Mouse (Mus musculus): ENCODE measurements around the gene Colgalt2. TPM values are rescaled to one million over a fixed set of nuclear protein-coding genes. Genes with fewer than 3 reads are reported as not detected.
"Not testable (repeated sequence)": the region's sequence is repeated elsewhere in the genome, so short reads cannot be mapped to it uniquely, and the experiment has no call there.

The Colgalt2 gene
- polyA plus RNA-seq, 1 experiment, result 1.1 TPM

DNA sequence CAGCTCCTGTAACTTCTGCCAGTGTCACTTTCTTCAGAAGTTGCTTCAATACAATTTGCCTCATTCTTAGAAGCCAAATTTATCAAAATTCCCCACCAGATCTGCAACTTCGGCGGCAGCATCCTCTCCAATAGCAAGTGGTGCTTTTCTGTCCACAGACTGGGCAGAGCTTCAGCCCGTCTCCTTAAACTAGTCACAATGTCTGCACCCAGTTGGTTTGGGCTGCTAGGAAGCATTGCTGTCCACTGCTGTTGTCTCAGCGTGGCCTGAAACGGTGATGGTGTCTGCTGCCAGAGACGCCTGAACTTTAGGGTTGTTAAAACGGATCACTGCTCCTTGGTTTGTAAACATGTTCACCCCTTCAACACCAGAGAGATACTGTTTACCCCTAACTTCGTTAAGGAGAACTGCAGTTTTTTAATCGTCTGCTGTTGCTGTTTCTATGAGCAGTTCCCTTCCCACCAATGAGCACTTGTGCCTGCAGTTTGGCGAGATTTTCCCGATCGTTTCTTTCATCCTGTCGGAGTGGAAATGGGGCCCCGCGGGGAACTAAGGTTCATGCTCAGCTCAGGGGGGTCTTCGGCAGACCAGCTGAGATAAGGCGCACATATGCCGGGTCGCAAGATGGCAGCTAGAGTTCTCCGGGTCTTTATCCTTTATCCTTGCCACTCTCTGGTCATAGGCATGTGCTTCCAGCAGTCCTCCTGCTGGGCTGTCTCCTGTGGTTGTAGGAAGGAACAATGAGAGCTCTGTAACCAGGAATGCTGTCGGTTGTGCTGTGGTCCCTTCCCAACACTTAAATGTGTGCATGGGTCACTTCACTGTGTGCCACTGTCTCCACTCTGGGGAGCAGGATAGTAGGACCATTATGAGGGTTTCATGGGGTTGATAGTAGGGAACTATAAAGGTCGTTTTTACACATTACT, 7.7 kb downstream of the Colgalt2 start:
- no peak overlapping the region for H3K27ac ChIP-seq (replicated peaks; ENCODE audit: low read depth, low read length)
- no peak overlapping the region for H3K4me3 ChIP-seq (ENCODE audit: insufficient read depth, low read depth, low read length)
- H3K4me1 ChIP-seq (ENCODE audit: control insufficient read depth, insufficient read depth, insufficient read length, low read length), result no peaks in the 10 kb centered on the region

DNA sequence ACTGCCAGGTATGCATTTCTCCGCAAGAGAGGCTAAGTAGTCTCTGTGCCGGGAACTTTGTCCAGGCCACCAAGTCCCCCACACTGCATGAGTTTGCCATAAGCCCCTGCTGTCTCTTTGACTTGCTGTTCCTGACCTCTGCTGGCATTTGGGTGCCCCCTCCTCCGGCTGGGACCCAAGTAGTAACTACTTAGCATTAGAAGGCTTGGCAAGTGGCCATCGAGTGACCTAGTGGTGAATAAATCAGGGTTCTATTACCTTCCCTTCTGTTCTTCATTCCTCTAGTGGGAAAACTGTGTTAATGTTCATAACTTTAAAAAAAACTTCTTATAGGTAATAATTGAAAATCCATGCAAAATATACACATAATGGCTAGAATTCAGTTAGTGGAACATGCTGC, 9.7 kb downstream of the Colgalt2 start:
- H3K4me1 ChIP-seq (ENCODE audit: control insufficient read depth, insufficient read depth, insufficient read length, low read length), result no peaks in the 10 kb centered on the region
- H3K27ac ChIP-seq (replicated peaks; ENCODE audit: low read depth, low read length), result no peak overlapping the region
- H3K4me3 ChIP-seq (ENCODE audit: insufficient read depth, low read depth, low read length), result no peak overlapping the region

DNA sequence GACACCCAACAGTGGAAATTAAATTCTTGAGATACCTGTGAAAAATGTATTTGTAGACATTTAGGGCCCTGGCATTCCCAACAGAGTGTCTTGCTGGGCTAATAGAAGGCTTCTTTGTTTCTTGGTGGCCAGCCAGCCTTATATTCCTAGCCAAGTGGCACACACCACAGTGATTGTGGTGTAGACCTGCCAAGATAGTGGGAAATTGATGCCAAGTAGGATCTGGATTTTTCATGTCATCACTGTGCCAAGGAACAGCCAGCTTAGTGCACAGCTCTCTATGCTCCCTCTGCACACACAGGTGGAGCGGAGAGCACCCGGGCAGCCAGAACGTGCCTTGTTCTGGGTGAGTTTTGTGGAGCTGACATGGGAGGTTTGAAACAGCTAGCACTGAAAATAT, 11.0 kb downstream of the Colgalt2 start:
- H3K4me1 ChIP-seq (ENCODE audit: control insufficient read depth, insufficient read depth, insufficient read length, low read length), result no peaks in the 10 kb centered on the region
- H3K27ac ChIP-seq (replicated peaks; ENCODE audit: low read depth, low read length), result no peak overlapping the region
- H3K4me3 ChIP-seq (ENCODE audit: insufficient read depth, low read depth, low read length), result no peak overlapping the region

DNA sequence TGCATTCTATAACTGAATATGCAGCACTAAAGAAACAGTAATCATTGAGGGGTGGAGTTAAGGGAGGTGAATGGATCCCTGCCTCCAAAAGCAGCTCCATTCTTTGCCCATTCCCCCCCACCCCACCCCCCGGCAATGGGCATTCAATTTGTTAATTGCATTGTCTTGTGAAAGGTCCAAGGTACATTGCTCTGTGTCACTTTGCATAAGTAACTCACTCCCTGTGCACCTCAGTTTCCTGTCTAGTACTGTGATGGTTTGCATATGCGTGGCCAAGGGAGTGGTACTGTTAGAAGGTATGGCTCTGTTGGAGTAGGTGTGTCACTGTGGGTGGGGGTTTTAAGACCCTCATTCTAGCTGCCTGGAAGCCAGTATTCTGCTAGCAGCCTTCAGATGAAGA, 13.5 kb downstream of the Colgalt2 start:
- Histone ChIP-seq H3K27ac (replicated peaks; ENCODE audit: low read depth, low read length) (no peak overlapping the region), H3K4me3 (ENCODE audit: insufficient read depth, low read depth, low read length) (no peak overlapping the region), H3K4me1 (ENCODE audit: control insufficient read depth, insufficient read depth, insufficient read length, low read length) (no peaks in the 10 kb centered on the region; the same call in 1 of the 2 replicates)

DNA sequence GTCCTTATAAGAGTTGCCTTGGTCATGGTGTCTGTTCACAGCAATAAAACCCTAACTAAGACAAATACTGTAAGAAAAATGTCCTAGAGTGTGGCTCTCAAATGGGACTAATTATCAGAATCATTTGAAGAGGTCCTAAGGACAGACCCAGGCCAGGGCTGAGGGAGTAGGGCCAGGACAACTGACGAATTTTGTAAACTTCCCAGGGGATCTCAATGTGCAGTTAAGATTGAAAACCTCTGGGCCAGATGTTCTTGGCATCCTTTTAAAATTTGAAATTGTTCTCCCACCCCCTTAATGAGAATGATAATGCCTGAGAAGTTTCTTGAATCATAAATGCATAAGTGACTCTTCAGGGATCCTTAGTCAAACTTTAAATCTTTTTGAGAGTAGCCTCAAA, 14.3 kb downstream of the Colgalt2 start:
- H3K27ac ChIP-seq (replicated peaks; ENCODE audit: low read depth, low read length), result no peak overlapping the region
- no peak overlapping the region for H3K4me3 ChIP-seq (ENCODE audit: insufficient read depth, low read depth, low read length)
- H3K4me1 ChIP-seq (ENCODE audit: control insufficient read depth, insufficient read depth, insufficient read length, low read length), result no peaks in the 10 kb centered on the region; the same call in 1 of the 2 replicates

DNA sequence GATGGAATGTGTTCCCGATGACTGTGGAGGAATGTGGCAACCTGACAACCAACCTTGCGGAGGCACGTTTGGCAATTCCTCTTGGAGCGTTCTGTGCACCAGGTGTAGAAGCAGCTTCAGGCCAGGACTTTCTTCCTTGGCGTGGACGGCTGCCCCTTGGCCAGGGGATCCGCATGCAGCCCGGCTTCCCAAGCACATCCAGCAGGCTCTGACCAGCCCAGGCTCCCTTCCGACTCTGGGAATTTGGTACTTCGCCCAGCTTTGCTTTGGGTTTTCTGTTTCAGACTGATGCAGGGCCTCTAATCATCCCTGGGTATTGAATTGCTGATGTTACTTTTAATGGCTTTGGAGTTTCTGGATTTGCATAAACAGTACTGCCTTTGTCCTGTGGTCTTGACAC, 14.8 kb downstream of the Colgalt2 start:
- Histone ChIP-seq H3K27ac (replicated peaks; ENCODE audit: low read depth, low read length) (no peak overlapping the region), H3K4me1 (ENCODE audit: control insufficient read depth, insufficient read depth, insufficient read length, low read length) (no peaks in the 10 kb centered on the region; the same call in 1 of the 2 replicates), H3K4me3 (ENCODE audit: insufficient read depth, low read depth, low read length) (no peak overlapping the region)

DNA sequence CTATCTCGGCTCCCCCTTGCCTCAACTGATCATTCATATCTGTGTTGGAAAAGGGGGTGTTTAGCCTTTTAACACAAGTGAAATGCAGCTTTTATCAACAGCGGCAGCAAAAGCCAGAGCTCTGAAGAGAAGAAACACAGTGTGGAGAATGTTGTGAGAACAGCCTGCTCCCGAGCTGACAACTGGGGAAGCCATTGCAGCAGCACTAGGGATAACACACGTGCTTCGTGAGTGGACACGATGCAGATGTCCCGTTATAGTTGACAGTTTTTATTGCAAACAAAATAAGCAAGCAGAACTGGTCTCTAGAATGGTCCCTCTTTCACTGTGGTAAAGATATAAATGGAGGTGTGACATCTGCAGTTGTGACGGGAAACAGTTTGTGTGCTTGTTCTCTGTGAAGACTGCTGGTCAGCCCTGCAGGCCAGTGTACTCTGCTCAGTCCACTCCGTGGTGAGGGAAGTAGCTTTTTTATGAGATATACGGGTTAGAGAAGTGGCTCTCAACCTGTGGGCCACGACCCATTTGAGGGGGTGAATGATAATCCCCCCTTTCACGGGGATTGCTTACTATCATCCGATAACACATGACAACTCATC, 16.8 kb downstream of the Colgalt2 start:
- Histone ChIP-seq H3K4me1 (ENCODE audit: control insufficient read depth, insufficient read depth, insufficient read length, low read length) (peaks cover 3% of the 10 kb centered on the region), H3K27ac (replicated peaks; ENCODE audit: low read depth, low read length) (no peak overlapping the region), H3K4me3 (ENCODE audit: insufficient read depth, low read depth, low read length) (no peak overlapping the region)

DNA sequence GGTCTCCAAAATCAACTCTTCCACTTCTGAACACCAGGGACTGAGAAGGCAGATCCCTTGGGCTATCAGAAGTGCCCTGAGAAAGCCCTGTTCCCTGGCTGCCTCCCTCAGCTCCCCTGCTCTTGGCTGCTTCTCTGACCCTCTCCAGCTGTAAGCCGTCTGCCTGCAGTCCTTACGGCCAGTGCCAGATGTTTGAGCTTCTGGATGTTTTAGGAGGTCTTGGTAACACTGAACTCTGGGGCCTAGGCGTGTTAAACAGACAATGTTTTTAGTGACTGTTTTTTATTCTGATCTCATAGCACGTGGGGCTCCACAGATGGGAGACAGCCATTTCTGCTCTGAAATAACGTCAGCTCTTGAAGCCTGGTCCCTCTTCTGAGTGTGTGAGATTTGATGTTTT, 18.0 kb downstream of the Colgalt2 start:
- Histone ChIP-seq H3K4me1 (ENCODE audit: control insufficient read depth, insufficient read depth, insufficient read length, low read length) (peaks cover 3% of the 10 kb centered on the region), H3K4me3 (ENCODE audit: insufficient read depth, low read depth, low read length) (no peak overlapping the region), H3K27ac (replicated peaks; ENCODE audit: low read depth, low read length) (no peak overlapping the region)

DNA sequence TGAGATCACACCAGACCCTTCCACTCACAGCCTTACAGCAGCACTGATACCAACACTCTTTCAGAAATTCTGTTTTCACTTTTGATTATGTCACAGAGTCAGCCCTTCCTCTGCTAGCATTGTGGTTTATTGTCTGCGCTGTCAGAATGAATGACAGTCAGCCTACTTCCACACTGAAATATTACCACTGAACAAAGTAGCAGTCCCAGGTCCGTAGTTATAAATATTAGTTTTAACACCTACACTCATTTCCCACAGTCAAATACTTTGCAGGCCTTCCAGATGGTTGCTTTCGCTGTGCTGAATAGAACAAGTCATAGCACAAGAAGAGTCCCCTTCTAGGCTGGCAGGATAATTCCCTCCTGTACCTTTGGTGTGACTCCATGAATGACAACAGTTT, 22.7 kb downstream of the Colgalt2 start:
- Histone ChIP-seq H3K27ac (replicated peaks; ENCODE audit: low read depth, low read length) (no peak overlapping the region), H3K4me1 (ENCODE audit: control insufficient read depth, insufficient read depth, insufficient read length, low read length) (peaks cover 17% of the 10 kb centered on the region), H3K4me3 (ENCODE audit: insufficient read depth, low read depth, low read length) (no peak overlapping the region)

DNA sequence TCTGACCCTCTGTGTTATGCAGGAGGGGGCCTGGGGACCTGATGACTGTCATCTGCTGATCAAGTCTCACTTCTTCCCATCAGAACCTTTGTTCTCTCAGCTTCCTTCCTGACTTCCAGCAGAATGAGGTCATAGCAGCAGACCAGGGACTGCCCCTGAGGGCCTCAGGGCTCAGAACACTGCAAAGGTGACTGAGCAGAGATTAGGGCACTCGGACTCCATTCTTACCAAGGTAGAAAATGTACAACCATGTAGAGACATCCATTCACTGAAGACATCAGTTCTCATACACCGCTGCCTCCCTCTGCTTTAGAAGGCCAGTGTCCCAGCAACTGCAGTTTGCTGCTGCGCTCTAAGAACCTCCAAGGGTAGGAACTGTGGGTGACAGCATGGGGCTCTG, 23.4 kb downstream of the Colgalt2 start:
- Histone ChIP-seq H3K27ac (replicated peaks; ENCODE audit: low read depth, low read length) (peak overlapping the region; percentile 67), H3K4me1 (ENCODE audit: control insufficient read depth, insufficient read depth, insufficient read length, low read length) (peaks cover 17% of the 10 kb centered on the region), H3K4me3 (ENCODE audit: insufficient read depth, low read depth, low read length) (no peak overlapping the region)

DNA sequence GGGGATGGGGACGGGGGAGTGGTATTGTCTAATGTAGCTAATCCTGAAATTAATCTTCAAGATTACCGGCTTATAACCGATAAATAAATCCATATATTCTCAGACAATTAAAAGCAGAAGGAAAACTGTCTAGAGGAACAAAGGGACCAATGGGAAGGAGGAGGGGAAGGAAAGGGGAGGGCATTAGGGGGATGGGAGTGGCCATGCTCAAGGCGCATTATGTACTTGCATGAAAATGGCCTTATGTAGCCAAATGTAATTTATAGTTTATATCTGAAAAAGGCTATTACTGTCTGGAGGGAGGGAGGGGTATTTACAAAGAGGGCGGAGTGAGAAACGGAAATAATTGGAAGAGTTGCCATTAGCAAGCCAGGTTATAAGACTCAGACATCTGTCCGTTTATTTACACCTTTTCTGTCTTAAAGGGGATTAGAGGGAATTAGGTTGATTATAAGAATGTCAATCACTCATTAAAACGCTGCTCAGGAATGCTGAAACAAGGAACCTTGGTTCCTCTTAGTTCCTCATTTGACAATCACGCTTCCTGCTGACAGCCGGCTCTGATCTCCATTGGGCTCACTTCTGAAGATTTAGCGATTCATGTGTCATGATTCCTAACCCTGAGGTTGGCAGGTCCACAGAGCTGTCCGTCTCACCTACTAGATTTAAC, 28.4 kb downstream of the Colgalt2 start:
- H3K4me3 ChIP-seq (ENCODE audit: insufficient read depth, low read depth, low read length), result no peak overlapping the region
- peaks cover 12% of the 10 kb centered on the region for H3K4me1 ChIP-seq (ENCODE audit: control insufficient read depth, insufficient read depth, insufficient read length, low read length)
- no peak overlapping the region for H3K27ac ChIP-seq (replicated peaks; ENCODE audit: low read depth, low read length)

DNA sequence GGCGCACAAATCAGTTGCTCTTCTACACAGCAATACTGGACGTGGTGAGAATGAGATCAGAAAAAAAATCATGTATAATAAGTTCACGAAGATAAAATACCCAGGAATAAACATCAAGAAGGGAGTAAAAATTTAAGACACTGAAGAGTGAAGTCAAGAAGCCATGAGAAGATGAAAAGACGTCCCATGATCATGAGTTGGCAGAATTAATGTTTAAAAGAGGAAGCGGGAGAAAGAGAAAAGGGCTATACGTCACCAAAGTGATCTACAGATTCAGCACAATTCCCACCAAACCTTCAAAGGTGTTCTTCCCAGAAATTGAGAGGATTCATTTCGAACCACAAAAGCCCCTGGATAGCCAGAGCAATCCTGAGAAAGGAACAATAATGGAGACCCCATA, 30.2 kb downstream of the Colgalt2 start:
- Histone ChIP-seq H3K27ac (replicated peaks; ENCODE audit: low read depth, low read length) (no peak overlapping the region), H3K4me1 (ENCODE audit: control insufficient read depth, insufficient read depth, insufficient read length, low read length) (peaks cover 4% of the 10 kb centered on the region), H3K4me3 (ENCODE audit: insufficient read depth, low read depth, low read length) (no peak overlapping the region)

DNA sequence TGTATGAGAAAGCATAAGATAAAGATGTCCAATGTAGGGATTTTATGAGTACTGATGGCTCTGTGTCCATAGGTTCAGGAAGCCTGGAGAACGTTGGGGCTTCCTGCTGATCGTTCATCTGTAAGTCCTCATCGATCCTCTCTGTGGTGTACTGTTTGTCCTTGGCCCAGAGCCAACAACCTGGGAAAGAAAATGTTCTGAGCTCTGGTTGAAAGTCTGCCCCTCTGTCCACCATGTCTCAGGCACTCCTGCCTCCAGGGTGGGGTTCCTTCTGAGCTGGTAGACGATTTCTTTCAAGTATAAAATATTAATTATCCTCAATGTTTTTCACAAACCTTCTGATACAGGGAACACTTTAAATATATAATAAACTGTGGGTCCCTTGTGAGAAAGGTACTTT, 34.5 kb downstream of the Colgalt2 start:
- Histone ChIP-seq H3K27ac (replicated peaks; ENCODE audit: low read depth, low read length) (no peak overlapping the region), H3K4me3 (ENCODE audit: insufficient read depth, low read depth, low read length) (no peak overlapping the region), H3K4me1 (ENCODE audit: control insufficient read depth, insufficient read depth, insufficient read length, low read length) (no peaks in the 10 kb centered on the region)

DNA sequence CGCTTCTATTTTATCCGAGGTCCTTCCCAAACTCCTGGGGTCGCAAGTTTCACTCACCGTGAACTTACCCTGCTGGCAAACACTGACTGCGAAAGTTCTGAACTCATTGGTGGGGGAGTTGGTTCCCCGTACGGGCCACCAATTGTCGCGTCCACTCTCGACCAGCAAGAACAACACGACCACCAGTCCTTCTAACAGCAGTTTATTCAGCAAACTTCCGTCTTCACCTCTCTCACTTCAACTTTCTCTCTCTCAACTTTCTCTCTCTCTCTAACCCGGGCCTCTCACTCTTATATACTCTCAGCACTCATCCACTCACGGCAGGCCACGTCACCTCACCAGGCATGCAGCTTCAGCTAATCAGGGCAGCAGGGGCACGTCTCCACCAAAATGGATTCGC, 37.9 kb downstream of the Colgalt2 start:
- Histone ChIP-seq H3K27ac (replicated peaks; ENCODE audit: low read depth, low read length) (peak overlapping the region; percentile 70), H3K4me3 (ENCODE audit: insufficient read depth, low read depth, low read length) (peak overlapping the region; percentile 62)
- H3K4me1 ChIP-seq (ENCODE audit: control insufficient read depth, insufficient read depth, insufficient read length, low read length), result not testable (repeated sequence)

DNA sequence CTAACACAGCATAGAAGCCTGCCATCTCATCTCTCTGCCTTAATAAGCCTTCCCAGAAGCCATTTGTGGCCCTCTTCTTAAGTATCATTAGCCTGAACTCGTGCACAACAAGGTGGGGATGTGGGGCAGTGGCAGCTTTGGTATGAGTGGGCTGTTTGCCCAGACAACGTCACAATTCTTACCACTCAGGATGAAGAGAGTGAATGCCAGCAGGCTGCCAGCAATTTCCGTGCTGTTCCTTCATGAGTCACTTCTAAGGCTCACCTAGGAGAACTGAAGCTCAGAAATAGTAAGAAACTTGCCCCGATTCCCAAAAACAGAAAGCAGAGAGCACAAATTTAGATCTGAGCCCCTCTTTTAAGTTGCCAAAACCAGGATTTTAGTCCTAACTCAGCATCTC, 39.8 kb downstream of the Colgalt2 start:
- no peaks in the 10 kb centered on the region for H3K4me1 ChIP-seq (ENCODE audit: control insufficient read depth, insufficient read depth, insufficient read length, low read length)
- no peak overlapping the region for H3K27ac ChIP-seq (replicated peaks; ENCODE audit: low read depth, low read length)
- H3K4me3 ChIP-seq (ENCODE audit: insufficient read depth, low read depth, low read length), result no peak overlapping the region
